In the genomic region with DNA sequence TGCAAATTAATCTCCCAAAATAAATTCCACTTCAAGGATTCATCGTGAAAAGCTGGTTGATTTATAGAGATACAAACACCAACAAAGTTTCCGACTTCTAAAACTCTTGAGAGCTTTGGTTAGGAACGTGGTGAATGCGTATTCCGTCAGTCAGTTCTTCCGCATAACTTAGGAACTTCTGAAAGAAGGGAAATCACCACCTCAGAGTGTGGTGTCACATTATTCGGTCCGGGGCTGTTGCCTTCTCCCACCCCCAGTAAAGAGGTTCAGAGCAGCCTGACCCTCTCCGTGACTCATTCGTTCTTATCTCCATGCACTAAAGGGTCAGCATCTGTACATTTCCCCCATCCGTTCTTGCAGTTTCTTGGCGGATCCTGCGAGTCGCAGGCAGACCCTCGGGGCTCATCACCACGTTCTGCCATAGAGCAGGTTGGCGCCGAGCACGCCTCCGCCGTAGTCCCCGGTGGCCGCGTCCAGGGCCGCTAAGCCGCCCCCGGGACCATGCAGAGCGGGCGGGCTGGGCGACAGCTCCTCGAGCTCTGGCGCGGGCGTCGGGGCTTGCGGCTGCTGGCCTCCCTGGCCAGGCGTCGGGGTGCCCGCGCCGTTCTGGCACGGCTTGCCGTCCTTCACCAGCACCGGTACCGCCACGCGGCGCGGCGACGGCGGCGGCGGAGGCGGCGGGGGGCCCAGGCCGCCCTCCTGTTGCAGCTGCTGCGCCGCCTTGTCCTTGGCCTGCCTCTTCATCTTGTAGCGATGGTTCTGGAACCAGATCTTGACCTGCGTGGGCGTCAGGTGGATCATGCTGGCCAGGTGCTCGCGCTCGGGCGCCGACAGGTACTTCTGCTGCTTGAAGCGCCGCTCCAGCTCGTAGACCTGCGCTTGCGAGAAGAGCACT, we compare ENCODE assay signal across 8 mouse cellular contexts. TPM values are rescaled to one million over a fixed set of nuclear protein-coding genes. Genes with fewer than 3 reads are reported as not detected.
DNase-seq lines count a peak whose midpoint lies in the region; ATAC-seq and TF ChIP-seq lines count a peak whose summit lies in the region.

No protein-coding gene starts in this region.

- DNase-seq in right cerebral cortex, postnatal 10 days (ENCODE audit: low spot score in 2 of 2), result peak; percentile 29 to 40
- DNase-seq in right cerebral cortex, adult 2 months (ENCODE audit: low spot score in 2 of 2), result no peak
- peak; percentile 58 for DNase-seq in embryo, embryonic 11 days
- DNase-seq in kidney, postnatal 10 days, result peak; percentile 26
- DNase-seq in midbrain, embryonic 10.5 days (ENCODE audit: low spot score), result peak; percentile 69
- DNase-seq in stomach, postnatal 0 days (ENCODE audit: low spot score), result peak; percentile 30

- H3K4me1 ChIP-seq in heart, embryonic 15.5 days (replicated peaks), result peaks cover 20% of the 10 kb centered on the region
- H3K4me1 ChIP-seq in midbrain, embryonic 10.5 days, result peaks cover 20% of the 10 kb centered on the region
- H3K4me1 ChIP-seq in stomach, postnatal 0 days (replicated peaks; ENCODE audit: control insufficient read depth, insufficient read depth), result no peaks in the 10 kb centered on the region

- no peaks in the 10 kb centered on the region for H3K9me3 ChIP-seq in heart, embryonic 15.5 days (replicated peaks)
- no peaks in the 10 kb centered on the region for H3K9me3 ChIP-seq in midbrain, embryonic 10.5 days (replicated peaks)
- H3K9me3 ChIP-seq in stomach, postnatal 0 days (ENCODE audit: control insufficient read depth, low read length), result no peaks in the 10 kb centered on the region

- no peak for TF ChIP-seq EP300 in stomach, postnatal 0 days (optimal IDR thresholded peaks at IDR 0.05)

- ATAC-seq in heart, embryonic 15.5 days (replicated peaks; ENCODE audit: insufficient number of reproducible peaks, insufficient read depth, low FRiP score, low read depth), result peak; percentile 43; the same call in 1 of the 2 replicates
- peak; percentile 57 for ATAC-seq in stomach, postnatal 0 days (ENCODE audit: low FRiP score, low TSS enrichment)
- no peak for ATAC-seq in erythroid progenitor cell, adult 5-6 weeks (replicated peaks; ENCODE audit: low FRiP score, poor library complexity, severe bottlenecking)

- 1% methylated on average over 72 of the region's 72 CpGs for WGBS in heart, embryonic 15.5 days
- WGBS in midbrain, embryonic 10.5 days, result under 1% methylated on average over 68 of the region's 72 CpGs
- 2% methylated on average over 68 of the region's 72 CpGs for WGBS in stomach, postnatal 0 days

- H3K27me3 ChIP-seq in heart, embryonic 15.5 days, result peaks cover 85% of the 10 kb centered on the region
- H3K27me3 ChIP-seq in midbrain, embryonic 10.5 days (ENCODE audit: low read depth, poor library complexity, severe bottlenecking), result peaks cover 100% of the 10 kb centered on the region
- H3K27me3 ChIP-seq in stomach, postnatal 0 days (ENCODE audit: control insufficient read depth, insufficient read depth, low read length), result peaks cover 11% of the 10 kb centered on the region

- peak overlapping the region; percentile 45 for H3K4me3 ChIP-seq in heart, embryonic 15.5 days
- H3K4me3 ChIP-seq in midbrain, embryonic 10.5 days, result peak overlapping the region; percentile 51
- peak overlapping the region; percentile 41 for H3K4me3 ChIP-seq in stomach, postnatal 0 days (ENCODE audit: low read depth, low read length)

- H3K36me3 ChIP-seq in heart, embryonic 15.5 days, result no peaks in the 10 kb centered on the region
- no peaks in the 10 kb centered on the region for H3K36me3 ChIP-seq in midbrain, embryonic 10.5 days
- no peaks in the 10 kb centered on the region for H3K36me3 ChIP-seq in stomach, postnatal 0 days (ENCODE audit: control insufficient read depth, insufficient read depth, low read length)

- H3K9ac ChIP-seq in heart, embryonic 15.5 days, result no peak overlapping the region
- no peak overlapping the region for H3K9ac ChIP-seq in stomach, postnatal 0 days (ENCODE audit: low read length)

- no peak for TF ChIP-seq CTCF in stomach, postnatal 0 days (IDR thresholded peaks at IDR 0.05; ENCODE audit: low read depth)

- no peak overlapping the region for H3K27ac ChIP-seq in heart, embryonic 15.5 days
- peak overlapping the region; percentile 82 for H3K27ac ChIP-seq in midbrain, embryonic 10.5 days (replicated peaks)
- H3K27ac ChIP-seq in stomach, postnatal 0 days (replicated peaks), result no peak overlapping the region

- peak overlapping the region; percentile 84 for H3K4me2 ChIP-seq in heart, embryonic 15.5 days
- peak overlapping the region; percentile 20; the same call in 1 of the 2 replicates for H3K4me2 ChIP-seq in stomach, postnatal 0 days (replicated peaks; ENCODE audit: low read depth)

RNA-seq across cellular contexts. Expression of a gene that starts 1.5 kb away (rescaled TPM):
- not detected in 2 replicates for polyA plus RNA-seq in heart, embryonic 15.5 days (2015; fragmentation: Nextera tagmentation; extraction: Ambion mirVana)
- polyA plus RNA-seq in midbrain, embryonic 10.5 days (2016; fragmentation: Nextera tagmentation; extraction: Ambion mirVana), result 1.3 TPM in 2 replicates
- not detected in 2 replicates for polyA plus RNA-seq in stomach, postnatal 0 days (2015; fragmentation: Nextera tagmentation; extraction: Ambion mirVana)
- not detected in 2 replicates for total RNA-seq in erythroid progenitor cell, adult 5-6 weeks (2015; ENCODE audit: low replicate concordance)
- not detected in 2 replicates for total RNA-seq in erythroid progenitor cell, adult 5-6 weeks (2017; ENCODE audit: low replicate concordance)

Comparison
In these comparisons a context has a peak if more than half of its experiments do, and no peak if none do; other contexts are left out.
1. DNase-seq: peak in right cerebral cortex, postnatal 10 days (2 of 2), embryo, embryonic 11 days (single experiment), kidney, postnatal 10 days (single experiment), midbrain, embryonic 10.5 days (single experiment) and stomach, postnatal 0 days (single experiment); none in right cerebral cortex, adult 2 months (0 of 2).
2. Peak in every context shown above with its lines, with median percentiles within 50 percentile points of each other: H3K4me3 ChIP-seq.